Mouse (Mus musculus) midbrain, embryonic 15.5 days (tissue): ENCODE measurements at regions not wholly inside any gene's neighbourhood (a gene's known extent, or its start where the extent isn't known, plus 50 kb on each side); places are given as distances from the start of the nearest gene placed in this dataset.

Experiments
- ATAC-seq: fragments of 200-750 bp; cut with Nextera tagmentation; replicated peaks from 2 replicates; pipeline ENCODE4 v1.8.0; 2017; ENCODE audit warnings: moderate TSS enrichment
- H3K27ac ChIP-seq: fragments of 300-500 bp; sonication (generic); 2 replicates; pipeline ENCODE4 v1.5.1; 2015; ENCODE audit warnings: mild to moderate bottlenecking, inconsistent platforms
- H3K27me3 ChIP-seq: fragments of 300-500 bp; sonication (generic); replicated peaks from 2 replicates; pipeline ENCODE4 v1.6.1; 2015; ENCODE audit warnings: inconsistent platforms
- H3K36me3 ChIP-seq: fragments of 300-500 bp; sonication (generic); replicated peaks from 2 replicates; pipeline ENCODE4 v1.6.1; 2015; ENCODE audit warnings: inconsistent platforms
- H3K4me1 ChIP-seq: fragments of 300-500 bp; sonication (generic); 2 replicates; pipeline ENCODE4 v1.6.1; 2015; ENCODE audit warnings: inconsistent platforms
- H3K4me2 ChIP-seq: fragments of 300-500 bp; sonication (generic); 2 replicates; pipeline ENCODE4 v1.6.1; 2015; ENCODE audit warnings: inconsistent platforms, mild to moderate bottlenecking, moderate library complexity
- H3K4me3 ChIP-seq: fragments of 300-500 bp; sonication (generic); 2 replicates; pipeline ENCODE4 v1.5.1; 2015; ENCODE audit warnings: mild to moderate bottlenecking, inconsistent platforms
- H3K9ac ChIP-seq: fragments of 300-500 bp; sonication (generic); 2 replicates; pipeline ENCODE4 v1.6.1; 2015; ENCODE audit warnings: mild to moderate bottlenecking, inconsistent platforms
- H3K9me3 ChIP-seq: fragments of 300-500 bp; sonication (generic); 2 replicates; pipeline ENCODE4 v1.6.1; 2016; ENCODE audit warnings: inconsistent platforms
- WGBS: fragments of 180-500 bp; shearing (Covaris S2); methylation state at CpG from one replicate; pipeline ENCODE4 v1.1.7; 2015; ENCODE audit warnings: mixed read lengths; 5-methylcytosine and 5-hydroxymethylcytosine counted together

DNA sequence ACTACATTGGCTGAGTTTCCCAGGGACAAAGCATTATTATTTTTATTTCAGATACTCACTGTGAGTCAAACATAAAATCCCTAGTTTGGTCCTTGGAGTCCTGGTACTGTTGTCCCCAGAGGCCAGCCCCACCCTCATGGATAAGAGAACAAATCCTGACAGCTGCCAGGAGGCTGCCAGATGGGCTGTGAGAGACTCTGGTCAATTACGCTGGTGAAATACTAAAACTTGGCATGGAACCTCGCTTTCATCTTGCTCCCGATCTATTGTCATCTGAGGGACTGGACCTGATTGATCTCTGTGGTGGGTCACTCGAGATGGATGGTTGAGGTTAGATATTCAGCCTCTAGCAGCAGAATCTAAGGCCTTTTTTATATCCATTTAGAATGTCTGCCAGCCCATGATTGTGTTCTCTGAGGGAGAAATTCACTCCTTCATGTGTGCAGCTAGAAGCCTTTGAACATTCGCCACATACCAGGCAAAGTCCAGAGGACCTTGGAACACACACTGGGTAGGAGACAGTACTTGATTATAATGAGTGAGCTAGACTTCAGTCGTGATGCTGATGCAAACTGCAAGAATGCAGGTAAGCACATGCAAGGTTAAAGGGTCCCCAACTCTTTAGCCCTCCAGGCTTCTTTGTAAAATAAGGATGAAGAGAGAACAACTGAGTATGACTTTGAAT is 95.4 kb upstream of the Sox11 start:
- 0 out of 2 replicates have a peak, but pooled peaks have one; percentile 24 for ATAC-seq
- WGBS = 34% methylated on average over 6 of the region's 6 CpGs
- no peak overlapping the region for H3K4me3 ChIP-seq
- no peaks in the 10 kb centered on the region for H3K36me3 ChIP-seq
- peaks cover 6% of the 10 kb centered on the region; the same call in 1 of the 2 replicates for H3K4me1 ChIP-seq
- H3K27ac ChIP-seq = 0 out of 2 replicates have a peak overlapping the region, but pooled peaks have one; percentile 29
- no peaks in the 10 kb centered on the region for H3K9me3 ChIP-seq
- no peak overlapping the region for H3K9ac ChIP-seq
- H3K27me3 ChIP-seq = no peaks in the 10 kb centered on the region
- H3K4me2 ChIP-seq = no peak overlapping the region

DNA sequence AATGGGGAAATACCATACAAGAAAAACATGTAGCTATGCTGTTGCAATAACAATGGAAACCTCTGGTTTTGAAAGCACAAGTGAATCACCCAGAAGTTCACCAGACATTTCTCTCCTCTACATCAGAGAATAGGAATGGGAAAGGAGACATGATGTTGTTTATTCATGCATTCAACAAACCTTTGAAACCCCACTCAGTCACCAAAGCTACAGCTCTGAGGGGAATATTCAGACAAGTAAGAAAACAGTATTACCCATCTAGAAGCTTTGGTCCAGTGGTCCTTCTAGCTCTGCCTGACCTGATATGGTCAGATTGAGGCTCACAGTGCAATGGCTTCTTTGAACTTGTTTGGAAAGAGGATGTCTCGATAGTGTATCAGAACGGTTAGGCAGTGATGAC is 89.0 kb upstream of the Sox11 start:
- Histone ChIP-seq H3K9ac (no peak overlapping the region), H3K4me3 (no peak overlapping the region), H3K27me3 (no peaks in the 10 kb centered on the region), H3K27ac (no peak overlapping the region), H3K4me1 (no peaks in the 10 kb centered on the region), H3K4me2 (no peak overlapping the region), H3K36me3 (no peaks in the 10 kb centered on the region), H3K9me3 (no peaks in the 10 kb centered on the region)
- no peak for ATAC-seq
- 68% methylated on average over 2 of the region's 2 CpGs for WGBS

DNA sequence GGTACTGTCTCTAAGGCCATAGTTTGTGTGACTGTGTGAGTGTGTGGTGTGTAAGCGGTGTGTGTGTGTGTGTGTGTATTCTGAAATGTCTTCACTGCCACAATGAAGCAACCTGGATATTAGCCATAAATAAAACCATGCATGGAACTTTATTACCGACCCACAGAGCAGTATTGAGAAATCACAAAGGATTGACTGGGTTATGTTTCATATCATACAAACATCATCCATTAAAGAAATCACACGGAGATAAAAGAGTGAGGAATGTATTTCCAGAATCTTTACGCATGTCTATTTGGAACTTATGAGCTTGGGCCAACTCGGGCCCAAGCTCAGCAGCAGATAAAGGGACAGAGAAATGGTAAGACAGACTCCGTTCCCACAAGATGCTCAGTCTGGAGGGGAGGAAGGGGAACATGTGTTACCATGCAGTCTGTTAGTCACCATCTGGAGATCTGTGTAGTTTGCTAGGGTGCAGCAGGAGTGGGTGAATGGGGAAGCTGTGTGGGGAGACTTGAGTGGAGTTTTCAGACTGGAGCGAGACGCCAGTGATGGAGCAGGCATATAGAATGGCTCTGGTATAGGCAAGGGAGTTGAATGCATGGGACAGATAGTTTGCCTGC is 75.1 kb upstream of the Sox11 start:
- 86% methylated on average over 8 of the region's 8 CpGs for WGBS
- no peaks in the 10 kb centered on the region for H3K4me1 ChIP-seq
- H3K36me3 ChIP-seq = no peaks in the 10 kb centered on the region
- H3K4me2 ChIP-seq = no peak overlapping the region
- no peak overlapping the region for H3K27ac ChIP-seq
- H3K27me3 ChIP-seq = no peaks in the 10 kb centered on the region
- ATAC-seq = no peak
- H3K9me3 ChIP-seq = no peaks in the 10 kb centered on the region
- H3K4me3 ChIP-seq = no peak overlapping the region
- H3K9ac ChIP-seq = no peak overlapping the region

DNA sequence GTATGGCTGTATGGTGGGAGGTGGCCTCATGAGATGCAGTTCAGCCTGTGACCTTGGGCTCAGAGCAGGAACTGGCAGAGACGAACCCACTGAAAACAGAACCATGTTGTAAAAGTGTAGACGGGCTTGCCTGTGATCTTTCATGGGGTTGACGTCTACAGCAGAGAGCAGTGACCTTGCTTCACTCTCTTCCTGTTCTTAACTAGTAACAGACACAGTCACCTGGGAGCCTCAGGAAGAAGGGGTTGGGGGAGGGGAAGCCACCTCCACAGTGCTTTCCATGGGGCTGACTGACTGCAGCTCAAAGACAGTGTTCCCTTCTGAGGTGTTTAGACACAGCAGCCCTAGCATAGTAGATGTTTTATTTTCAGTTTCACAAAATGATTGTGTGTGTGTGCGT is 68.2 kb upstream of the Sox11 start:
- no peak overlapping the region for H3K27ac ChIP-seq
- H3K4me2 ChIP-seq = no peak overlapping the region
- no peak overlapping the region for H3K4me3 ChIP-seq
- no peaks in the 10 kb centered on the region for H3K9me3 ChIP-seq
- WGBS = 70% methylated on average over 4 of the region's 4 CpGs
- H3K36me3 ChIP-seq = no peaks in the 10 kb centered on the region
- no peaks in the 10 kb centered on the region for H3K27me3 ChIP-seq
- H3K9ac ChIP-seq = no peak overlapping the region
- H3K4me1 ChIP-seq = no peaks in the 10 kb centered on the region
- ATAC-seq = no peak

DNA sequence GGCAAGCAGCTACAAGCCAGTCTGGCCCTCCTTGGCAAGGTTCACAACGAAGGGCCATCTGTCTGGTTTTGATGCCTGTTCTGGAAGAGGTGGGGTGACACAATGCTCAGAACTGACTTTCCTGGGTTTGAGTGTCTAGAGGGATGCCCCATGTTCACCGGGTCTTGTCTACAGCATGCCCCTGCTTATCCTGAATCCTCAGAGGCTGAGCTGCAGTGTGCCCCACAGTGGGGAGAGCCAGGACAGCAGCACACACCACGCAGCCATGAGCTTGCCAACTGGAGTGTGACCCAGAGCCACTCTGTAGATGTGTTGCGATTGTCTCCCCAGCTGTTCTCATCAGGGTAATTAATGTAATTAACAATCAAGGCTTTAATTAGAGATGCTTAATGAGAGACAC is 66.1 kb upstream of the Sox11 start:
- Histone ChIP-seq H3K9me3 (no peaks in the 10 kb centered on the region), H3K4me2 (no peak overlapping the region), H3K27ac (no peak overlapping the region), H3K4me3 (no peak overlapping the region), H3K9ac (no peak overlapping the region), H3K27me3 (no peaks in the 10 kb centered on the region), H3K36me3 (no peaks in the 10 kb centered on the region), H3K4me1 (no peaks in the 10 kb centered on the region)
- no peak for ATAC-seq
- 73% methylated on average over 4 of the region's 4 CpGs for whole genome bisulfite sequencing

DNA sequence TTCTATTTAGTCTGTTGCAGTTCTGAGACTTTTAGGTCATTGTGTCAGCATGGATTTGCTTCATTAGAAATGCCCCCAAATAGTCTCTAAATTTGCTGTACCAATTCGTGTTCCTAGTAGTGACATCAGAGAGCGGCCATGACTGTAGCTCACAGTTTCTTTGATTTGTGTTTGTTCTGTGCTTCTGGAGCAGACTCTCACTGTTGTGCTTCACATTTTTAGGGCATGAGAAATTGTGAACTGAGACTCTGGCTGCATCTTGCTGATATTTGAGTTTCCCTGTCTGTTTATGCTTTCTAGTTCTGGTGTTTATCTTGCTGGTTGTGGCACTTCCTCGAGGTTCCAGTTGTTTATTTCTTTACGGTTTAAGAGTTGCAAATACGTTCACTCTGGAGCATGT is 57.0 kb upstream of the Sox11 start:
- no peak overlapping the region for H3K4me2 ChIP-seq
- WGBS = 84% methylated on average over 5 of the region's 5 CpGs
- H3K4me1 ChIP-seq = no peaks in the 10 kb centered on the region
- H3K27me3 ChIP-seq = no peaks in the 10 kb centered on the region
- no peaks in the 10 kb centered on the region for H3K9me3 ChIP-seq
- no peak overlapping the region for H3K9ac ChIP-seq
- H3K4me3 ChIP-seq = no peak overlapping the region
- H3K27ac ChIP-seq = no peak overlapping the region
- no peak for ATAC-seq
- H3K36me3 ChIP-seq = no peaks in the 10 kb centered on the region
